Mouse (Mus musculus) small intestine, adult 2 months (tissue): ENCODE data around the gene Cracr2a. TPM values are rescaled to one million over a fixed set of nuclear protein-coding genes. Genes with fewer than 3 reads are reported as not detected.
"Not testable (repeated sequence)": the region's sequence is repeated elsewhere in the genome, so short reads cannot be mapped to it uniquely, and the experiment has no call there.

Experiments used
- H3K27ac ChIP-seq: fragments of 200-500 bp; 2 replicates; pipeline ENCODE4 v1.5.1; 2012; ENCODE audit warnings: low read depth, low read length, control low read depth, inconsistent platforms; ENCODE audit not compliant: insufficient read depth
- H3K27me3 ChIP-seq: fragments of 200-500 bp; 2 replicates; pipeline ENCODE4 v1.6.1; 2012; ENCODE audit warnings: mild to moderate bottlenecking, moderate library complexity, low read length, inconsistent platforms; ENCODE audit not compliant: control insufficient read depth, insufficient read depth
- H3K36me3 ChIP-seq: fragments of 200-500 bp; 2 replicates; pipeline ENCODE4 v1.6.1; 2012; ENCODE audit warnings: mild to moderate bottlenecking, low read length, control low read depth, inconsistent platforms; ENCODE audit not compliant: control insufficient read depth, insufficient read depth
- H3K4me1 ChIP-seq: fragments of 200-500 bp; 2 replicates; pipeline ENCODE4 v1.6.1; 2012; ENCODE audit warnings: low read length, inconsistent platforms, mixed read lengths; ENCODE audit not compliant: control insufficient read depth, insufficient read depth, insufficient read length
- H3K4me3 ChIP-seq: fragments of 200-500 bp; 2 replicates; pipeline ENCODE4 v1.5.1; 2012; ENCODE audit warnings: low read depth, mild to moderate bottlenecking, control low read depth, inconsistent platforms, low read length, moderate library complexity
- CTCF ChIP-seq: fragments of 200-500 bp; IDR thresholded peaks from 2 replicates; pipeline ENCODE4 v1.5.1; 2012; ENCODE audit warnings: low read depth, mild to moderate bottlenecking, control low read depth, inconsistent platforms, low read length, moderate library complexity, mixed read lengths; ENCODE audit not compliant: insufficient replicate concordance, insufficient read length; ENCODE audit errors: extremely low read depth
- POLR2A ChIP-seq: fragments of 200-500 bp; IDR thresholded peaks from 2 replicates; pipeline ENCODE4 v1.6.1; 2012; ENCODE audit warnings: low read depth, mild to moderate bottlenecking, control low read depth, inconsistent platforms, low read length, moderate library complexity
- WGBS: fragments of 180-500 bp; shearing (Covaris S2); methylation state at CpG from one replicate; pipeline ENCODE4 v1.1.7; 2018; 5-methylcytosine and 5-hydroxymethylcytosine counted together
- polyA plus RNA-seq: library from polyadenylated mRNA; depleted of rRNA; stranded (reverse); fragments of >200 nt; gene quantifications from 2 replicates; pipeline ENCODE4 v1.2.3, GENCODE M21; 2012; rRNA removed

Gene Cracr2a
- 1.8 and 7.0 TPM in 2 replicates for polyA plus RNA-seq

GRCm38 (mm10) chr6:127561231-127562020, at the start of gene Cracr2a:
TSS of gene Cracr2a (plus strand) at chr6:127561338.
- Histone ChIP-seq H3K27me3 (no peaks in the 10 kb centered on the region), H3K36me3 (no peaks in the 10 kb centered on the region), H3K27ac (0 out of 2 replicates have a peak within 1 kb of the TSS, but pooled peaks have one; percentile 3), H3K4me1 (peaks cover 13% of the 10 kb centered on the region), H3K4me3 (peak within 1 kb of the TSS; percentile 69)
- TF ChIP-seq POLR2A (peak; percentile 24; the same call in 1 of the 2 replicates), CTCF (peak; percentile 88; the same call in 1 of the 2 replicates)
- under 1% methylated on average over 22 of the region's 22 CpGs for WGBS

- 75% methylated on average over 8 of the region's 12 CpGs for WGBS
- H3K4me3 ChIP-seq, H3K27ac ChIP-seq, H3K36me3 ChIP-seq, H3K4me1 ChIP-seq, H3K27me3 ChIP-seq: not testable (repeated sequence)
Observed at GRCm38 (mm10) chr6:127513776-127514175, 47.4 kb upstream of the Cracr2a start.

GRCm38 (mm10) chr6:127521176-127521575, 40.0 kb upstream of the Cracr2a start:
- TF ChIP-seq CTCF = no peak
- no peak for TF ChIP-seq POLR2A
- H3K4me1 ChIP-seq = no peaks in the 10 kb centered on the region
- 42% methylated on average over 8 of the region's 8 CpGs for WGBS
- no peak overlapping the region for H3K27ac ChIP-seq
- no peaks in the 10 kb centered on the region for H3K27me3 ChIP-seq
- H3K4me3 ChIP-seq = no peak overlapping the region
- H3K36me3 ChIP-seq = no peaks in the 10 kb centered on the region

DNA sequence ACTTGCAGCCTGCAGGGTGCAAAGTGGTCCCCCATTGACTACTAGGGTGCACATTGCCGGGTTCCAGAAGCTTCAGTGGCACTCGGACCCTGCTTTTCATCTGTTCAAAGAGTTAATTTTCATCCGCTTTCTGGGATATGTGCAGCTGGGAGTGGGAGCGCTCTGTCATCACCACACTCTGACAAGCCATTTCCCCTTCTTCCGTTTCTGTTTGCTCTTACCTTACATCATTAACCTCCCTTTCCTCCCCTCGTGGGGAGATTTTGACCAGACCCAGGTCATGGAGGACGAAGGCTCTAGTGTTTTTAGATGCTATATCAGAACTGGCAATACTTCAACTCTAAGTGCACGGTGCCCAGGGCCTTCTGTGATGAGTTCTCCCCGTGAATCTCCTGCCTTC, 38.8 kb upstream of the Cracr2a start:
- WGBS = 51% methylated on average over 9 of the region's 9 CpGs
- no peaks in the 10 kb centered on the region for H3K36me3 ChIP-seq
- no peak overlapping the region for H3K27ac ChIP-seq
- peaks cover 1% of the 10 kb centered on the region; the same call in 1 of the 2 replicates for H3K4me1 ChIP-seq
- H3K4me3 ChIP-seq = no peak overlapping the region
- no peaks in the 10 kb centered on the region for H3K27me3 ChIP-seq
- no peak for TF ChIP-seq CTCF
- TF ChIP-seq POLR2A = no peak

- no peaks in the 10 kb centered on the region for H3K27me3 ChIP-seq
- no peak overlapping the region for H3K4me3 ChIP-seq
- H3K4me1 ChIP-seq = peaks cover 8% of the 10 kb centered on the region; the same call in 1 of the 2 replicates
- TF ChIP-seq CTCF = peak; percentile 68; the same call in 1 of the 2 replicates
- TF ChIP-seq POLR2A = no peak
- no peak overlapping the region for H3K27ac ChIP-seq
- 26% methylated on average over 8 of the region's 8 CpGs for WGBS
- no peaks in the 10 kb centered on the region for H3K36me3 ChIP-seq
Observed at GRCm38 (mm10) chr6:127524442-127524841, 36.7 kb upstream of the Cracr2a start.

DNA sequence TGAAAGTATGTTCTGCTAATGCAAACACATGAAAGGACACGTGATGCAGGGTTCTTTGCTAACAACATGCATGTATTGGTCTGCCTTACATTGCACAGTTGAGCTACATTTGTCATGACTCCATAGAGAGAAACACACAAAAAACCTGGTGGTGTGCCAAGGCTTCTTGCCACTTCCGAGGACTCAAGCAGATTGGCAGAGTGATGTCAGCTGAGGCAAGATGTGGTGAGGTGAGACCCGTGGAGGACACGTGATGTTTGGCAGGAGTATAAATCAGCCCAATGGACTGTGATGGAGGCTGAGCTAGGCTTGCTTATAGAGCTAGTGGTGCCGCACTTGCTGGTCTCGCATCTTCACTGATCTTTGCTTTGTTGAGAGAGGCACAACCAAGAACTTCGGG, 32.5 kb upstream of the Cracr2a start:
- H3K4me1 ChIP-seq = peaks cover 17% of the 10 kb centered on the region; the same call in 1 of the 2 replicates
- H3K27me3 ChIP-seq = no peaks in the 10 kb centered on the region
- no peak overlapping the region for H3K4me3 ChIP-seq
- WGBS = 81% methylated on average over 7 of the region's 7 CpGs
- TF ChIP-seq CTCF (no peak), POLR2A (no peak)
- H3K27ac ChIP-seq = no peak overlapping the region
- H3K36me3 ChIP-seq = no peaks in the 10 kb centered on the region

GRCm38 (mm10) chr6:127529451-127529850, 31.7 kb upstream of the Cracr2a start:
- peak overlapping the region; percentile 48; the same call in 1 of the 2 replicates for H3K27ac ChIP-seq
- 15% methylated on average over 2 of the region's 2 CpGs for WGBS

More at GRCm38 (mm10) chr6:127529451-127529850, 31.7 kb upstream of the Cracr2a start:
- Histone ChIP-seq H3K4me1 (peaks cover 17% of the 10 kb centered on the region; the same call in 1 of the 2 replicates), H3K27me3 (no peaks in the 10 kb centered on the region), H3K36me3 (no peaks in the 10 kb centered on the region), H3K4me3 (no peak overlapping the region)
- no peak for TF ChIP-seq CTCF
- TF ChIP-seq POLR2A = no peak
